Mouse (Mus musculus) urinary bladder, adult 18-20 months (tissue): ENCODE results near the gene Decr2.
"Not testable (repeated sequence)": the region's sequence is repeated elsewhere in the genome, so short reads cannot be mapped to it uniquely, and the experiment has no call there.

Experiments used
- DNase-seq, 2 experiments: peaks; one replicate each; pipeline ENCODE4 v3.0.0; 2022; ENCODE audit warnings: low spot score in 2 of 2, mixed read lengths in 2 of 2

Gene Decr2

DNA sequence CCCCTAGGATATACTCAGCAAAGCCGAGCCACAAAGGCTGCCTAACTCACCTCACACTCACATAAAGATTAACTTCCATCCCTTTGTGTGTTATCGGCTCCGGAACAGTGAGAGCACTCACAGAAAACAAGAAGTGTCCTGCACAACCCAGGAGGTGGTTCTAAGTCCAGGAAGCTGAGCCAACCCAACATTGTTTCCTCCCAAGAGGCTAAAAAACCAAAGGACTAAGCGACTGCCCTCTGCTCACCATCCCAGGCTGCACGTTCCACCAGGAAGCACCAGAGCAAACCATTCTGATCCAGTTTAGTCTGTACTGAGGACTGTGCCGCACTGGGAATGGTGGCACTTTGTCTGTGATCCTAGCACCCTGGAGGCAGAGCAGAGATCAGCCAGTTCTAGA lies 25.2 kb downstream of the Decr2 start:
- DNase-seq: no peak

DNA sequence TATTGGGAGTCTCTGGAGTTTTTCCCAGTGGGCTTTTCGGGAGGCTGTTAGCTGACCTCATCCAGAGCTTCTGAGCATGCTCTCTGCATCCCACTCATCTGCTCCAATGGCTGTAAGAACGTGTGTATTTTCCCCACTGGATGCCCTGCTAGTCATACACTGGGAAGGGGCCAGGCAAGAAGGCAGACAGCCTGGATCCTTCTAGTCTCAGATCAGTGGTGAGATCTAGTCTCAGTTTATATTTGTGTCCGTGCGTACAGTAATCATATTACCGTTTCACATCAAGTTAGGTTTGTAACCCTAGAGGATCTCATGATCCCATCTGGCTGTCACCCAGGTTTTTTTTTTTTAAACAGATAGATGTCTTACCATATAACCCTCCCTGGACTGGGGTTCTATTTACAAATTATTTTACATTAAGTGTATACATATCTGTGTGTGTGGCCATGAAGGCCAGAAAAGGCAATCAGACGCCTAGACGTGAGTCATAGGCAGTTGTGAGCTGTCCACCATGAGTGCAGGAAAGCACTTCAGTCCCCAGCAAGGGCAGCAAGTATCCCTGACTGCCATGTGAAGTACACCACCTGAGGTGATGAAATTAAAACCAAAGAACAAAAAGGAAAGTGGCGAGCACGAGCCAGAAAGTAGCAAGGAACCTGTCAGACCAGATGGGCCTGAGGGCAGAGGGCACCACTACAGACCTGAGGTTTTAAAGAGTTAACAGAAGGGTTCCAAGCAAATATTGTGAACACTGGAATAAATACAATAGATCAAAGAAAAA lies 32.2 kb downstream of the Decr2 start:
- DNase-seq: no peak

DNA sequence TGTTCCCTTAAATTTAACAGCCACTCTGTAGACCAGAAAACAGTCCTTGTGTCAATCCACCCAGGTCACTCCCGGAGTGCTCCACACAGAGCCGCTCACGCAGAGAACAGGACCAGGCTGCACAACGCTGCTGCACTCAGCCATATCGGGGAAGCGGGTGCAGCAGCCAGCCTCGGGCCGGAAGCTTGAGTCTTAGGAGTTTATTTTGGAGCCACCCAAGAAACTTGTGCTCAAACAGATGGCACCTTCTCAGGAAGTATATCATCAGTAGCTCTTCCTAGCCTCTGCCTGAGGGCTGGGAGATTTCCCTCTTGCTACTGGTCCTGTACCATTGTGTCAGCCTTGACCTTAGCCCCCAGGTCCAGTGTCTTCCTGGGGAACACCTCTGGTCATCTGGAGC lies 32.9 kb downstream of the Decr2 start:
- no peak for DNase-seq

DNA sequence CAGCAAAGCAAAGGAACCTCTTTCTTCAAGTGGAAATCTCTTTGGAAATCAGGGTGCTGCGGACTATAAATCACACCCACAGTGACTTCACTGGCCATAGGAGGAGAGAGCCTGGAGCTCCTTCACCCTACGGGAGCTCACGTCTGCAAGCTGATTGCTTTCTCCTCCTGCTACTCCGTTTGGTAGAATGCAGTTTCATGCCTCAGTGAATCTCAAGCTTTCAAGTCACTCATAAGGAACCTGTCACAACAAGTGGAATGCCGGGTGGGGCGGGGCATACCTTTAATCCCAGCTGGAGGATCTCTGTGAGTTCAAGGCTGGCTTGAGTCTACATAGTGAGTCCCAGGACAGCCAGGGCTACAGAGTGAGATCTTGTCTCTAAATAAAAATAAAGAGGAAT lies 35.0 kb downstream of the Decr2 start:
- no peak for DNase-seq

DNA sequence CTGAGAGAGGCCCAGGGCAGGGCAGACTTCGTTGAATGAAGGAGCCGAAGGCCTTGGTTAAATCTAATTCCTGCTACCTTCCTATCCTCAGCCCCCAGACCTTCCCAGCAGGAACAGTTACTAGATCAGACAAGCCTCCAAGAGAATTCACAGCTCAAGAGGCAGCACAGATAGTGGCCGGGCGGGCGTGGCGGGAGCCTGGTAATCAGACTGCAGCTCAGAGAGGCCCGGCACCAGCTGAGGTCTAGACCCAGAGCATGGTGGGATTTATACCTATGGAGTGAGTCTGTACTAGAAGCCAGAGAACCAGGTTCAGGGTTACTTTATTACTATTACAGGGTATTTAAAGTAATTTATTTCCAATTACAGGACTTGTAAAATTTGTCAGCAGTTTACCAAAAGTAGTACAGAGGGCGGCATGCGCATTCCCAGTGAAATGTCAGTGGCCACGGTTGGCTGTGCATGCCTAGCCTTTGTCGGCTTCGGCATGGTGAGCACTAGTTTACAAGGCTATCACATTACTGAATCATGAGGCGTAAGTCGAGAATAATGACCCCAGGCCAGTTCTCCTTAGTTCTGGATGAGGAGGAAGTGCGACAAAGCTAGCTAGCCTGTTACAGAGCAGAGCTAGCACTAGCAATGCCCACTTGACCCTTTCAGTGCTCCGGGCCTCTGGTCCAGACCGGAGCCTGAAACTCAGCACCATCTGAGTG lies 35.8 kb downstream of the Decr2 start:
- DNase-seq: no peak

DNA sequence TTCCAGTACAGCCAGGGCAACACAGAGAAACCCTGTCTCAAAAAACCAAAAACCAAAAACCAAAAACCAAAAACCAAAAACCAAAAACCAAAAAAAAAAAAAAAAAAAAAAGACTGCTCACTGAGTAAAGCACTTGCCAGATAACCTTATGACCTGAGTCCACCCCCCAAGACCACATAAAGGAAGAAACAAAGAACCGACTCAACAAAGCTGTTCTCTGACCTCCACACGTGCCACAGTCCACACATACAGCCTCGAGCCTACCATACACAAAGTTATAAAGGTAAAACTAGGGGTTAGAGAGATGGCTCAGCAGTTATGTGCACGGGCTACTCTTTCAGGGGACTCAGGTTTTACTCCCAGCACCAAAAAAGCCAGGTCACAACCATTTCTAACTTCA lies 37.4 kb downstream of the Decr2 start:
- no peak for DNase-seq

DNA sequence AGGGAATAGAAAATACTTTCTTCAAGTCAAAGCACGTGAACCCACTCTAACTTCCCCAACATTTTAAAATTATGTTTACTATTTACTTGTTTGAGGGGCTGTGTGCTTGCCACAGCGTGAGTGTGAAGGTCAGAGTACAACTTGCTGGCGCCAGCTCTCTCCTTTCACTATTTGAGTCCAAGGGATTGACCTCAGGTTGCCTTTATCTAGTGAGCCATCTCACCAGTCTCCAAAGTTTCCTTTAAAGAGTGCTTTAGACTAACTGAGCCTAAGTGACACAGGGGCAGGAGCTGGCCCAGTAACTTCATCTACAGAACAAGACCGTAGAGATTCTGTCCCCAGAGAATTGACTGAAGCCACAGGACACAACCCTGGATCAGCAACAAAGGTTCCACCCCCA lies 38.1 kb downstream of the Decr2 start:
- DNase-seq: no peak

DNA sequence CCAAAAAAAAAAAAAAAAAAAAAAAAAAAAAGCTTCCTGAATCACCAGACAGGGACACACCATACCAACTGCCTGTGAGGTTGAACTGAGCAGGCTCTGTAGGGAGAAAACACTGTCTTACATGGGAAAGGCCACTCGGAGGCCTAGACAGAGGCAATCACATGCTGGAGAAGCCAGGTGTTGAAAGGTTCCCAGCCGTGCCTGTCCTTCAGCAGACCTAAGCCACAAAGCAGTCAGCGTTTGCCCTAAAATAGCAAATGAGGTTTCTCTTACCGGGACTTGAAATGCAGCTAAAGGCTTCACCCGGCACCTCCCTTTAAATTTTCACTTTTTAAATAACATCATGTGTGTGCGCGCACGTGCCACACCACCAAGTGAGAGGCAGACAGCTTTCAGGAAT lies 42.0 kb downstream of the Decr2 start:
- no peak for DNase-seq

DNA sequence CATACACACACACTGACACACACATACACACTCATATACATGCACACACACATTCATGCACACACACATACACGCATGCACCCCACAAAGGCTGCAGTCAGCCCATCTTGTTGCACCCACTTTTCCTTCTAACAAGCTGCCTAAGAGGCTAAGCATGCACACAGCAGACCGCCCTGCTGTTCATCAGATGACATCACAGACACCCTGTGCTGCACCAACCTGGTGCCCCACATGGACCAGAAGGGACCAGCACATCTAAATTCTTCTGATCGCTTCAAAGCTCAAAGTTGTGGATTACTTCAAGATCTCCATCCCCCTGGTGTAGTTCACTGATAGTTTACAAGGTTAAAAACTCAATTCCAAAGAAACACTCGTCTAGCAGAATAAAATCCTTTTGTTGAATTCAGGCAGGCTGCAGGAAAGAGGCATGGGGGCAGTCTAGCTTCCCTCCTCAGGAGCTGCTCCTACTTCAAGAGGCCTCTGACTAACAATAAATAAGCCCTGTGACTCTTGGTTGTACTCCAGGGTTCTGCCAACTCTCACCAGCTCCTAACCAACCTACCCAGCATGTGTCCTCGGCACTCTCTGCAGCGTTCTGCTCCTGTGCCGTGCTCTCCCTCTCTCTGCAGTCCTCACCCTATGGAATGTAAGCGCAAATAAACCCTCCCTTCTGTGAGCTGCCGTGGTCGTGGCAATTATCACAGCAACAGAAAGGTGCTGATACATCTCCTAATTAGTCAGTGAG lies 43.7 kb downstream of the Decr2 start:
- no peak for DNase-seq

DNA sequence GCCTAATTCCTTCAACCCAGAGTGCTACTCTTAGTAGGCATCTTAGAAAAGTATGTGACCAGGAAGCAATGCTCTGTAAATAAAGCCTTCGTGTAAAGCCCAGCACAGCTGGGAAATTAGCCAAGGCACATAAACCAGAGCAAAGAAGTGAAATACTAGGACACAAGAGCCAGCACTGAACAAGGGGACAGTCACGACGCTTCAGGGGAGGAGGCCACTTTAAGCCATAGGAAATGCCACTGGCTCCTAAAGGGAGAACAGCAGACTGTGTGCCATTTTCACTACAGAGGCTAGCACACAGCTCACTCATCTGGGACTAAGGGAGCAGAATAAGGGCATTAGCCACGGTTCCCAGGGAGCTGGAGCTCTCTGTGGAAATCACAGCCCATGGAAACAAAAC lies 44.9 kb downstream of the Decr2 start:
- DNase-seq: no peak

DNA sequence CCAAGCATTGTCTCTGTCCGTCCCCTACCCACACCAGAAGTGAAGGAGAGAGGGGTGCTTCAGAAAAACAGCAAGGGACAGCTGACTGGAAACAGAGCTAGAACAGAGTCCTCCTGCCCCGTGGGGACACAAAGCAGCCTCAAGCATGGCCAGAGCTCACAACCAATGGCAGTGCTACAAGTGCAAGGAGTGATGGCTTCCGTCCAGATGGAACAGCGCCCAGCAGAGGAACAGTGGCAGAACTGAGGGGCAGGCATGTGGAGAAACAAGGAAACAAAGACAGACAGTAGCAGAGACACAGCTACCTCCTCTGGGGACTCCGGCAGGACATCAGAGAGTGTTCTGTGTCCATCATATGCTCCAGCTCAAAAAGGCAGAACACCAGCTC lies 46.9 kb downstream of the Decr2 start:
- no peak for DNase-seq

DNA sequence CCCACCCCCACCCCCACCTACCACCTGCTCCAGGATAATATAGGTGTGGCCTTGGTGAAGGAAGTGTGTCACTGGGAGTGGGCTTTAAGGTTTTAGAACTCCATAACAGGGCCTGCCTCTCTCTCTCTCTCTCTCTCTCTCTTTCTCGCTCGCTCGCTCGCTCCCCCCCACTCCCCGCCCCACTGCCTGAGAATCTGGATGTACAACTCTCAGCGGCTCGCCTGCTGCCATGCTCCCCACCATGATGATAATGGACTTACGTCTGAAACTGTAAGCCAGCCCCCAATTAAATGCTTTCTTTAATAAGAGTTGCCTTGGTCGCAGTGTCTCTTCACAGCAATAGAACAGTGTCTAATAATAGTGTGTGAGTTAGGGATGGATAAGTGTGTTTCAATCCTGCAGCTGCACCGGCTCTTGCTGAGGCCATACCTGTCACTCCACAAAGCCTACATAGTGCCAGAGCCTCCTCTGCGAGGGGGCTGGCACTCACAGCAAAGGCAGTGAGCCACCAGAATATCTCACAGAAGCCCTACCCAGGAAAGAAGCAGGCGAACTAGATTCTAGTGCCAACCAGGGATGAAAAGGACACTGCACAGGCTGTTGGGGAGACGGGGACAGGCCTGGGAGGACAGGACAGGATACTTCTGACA lies 47.4 kb downstream of the Decr2 start:
- DNase-seq: no peak

DNA sequence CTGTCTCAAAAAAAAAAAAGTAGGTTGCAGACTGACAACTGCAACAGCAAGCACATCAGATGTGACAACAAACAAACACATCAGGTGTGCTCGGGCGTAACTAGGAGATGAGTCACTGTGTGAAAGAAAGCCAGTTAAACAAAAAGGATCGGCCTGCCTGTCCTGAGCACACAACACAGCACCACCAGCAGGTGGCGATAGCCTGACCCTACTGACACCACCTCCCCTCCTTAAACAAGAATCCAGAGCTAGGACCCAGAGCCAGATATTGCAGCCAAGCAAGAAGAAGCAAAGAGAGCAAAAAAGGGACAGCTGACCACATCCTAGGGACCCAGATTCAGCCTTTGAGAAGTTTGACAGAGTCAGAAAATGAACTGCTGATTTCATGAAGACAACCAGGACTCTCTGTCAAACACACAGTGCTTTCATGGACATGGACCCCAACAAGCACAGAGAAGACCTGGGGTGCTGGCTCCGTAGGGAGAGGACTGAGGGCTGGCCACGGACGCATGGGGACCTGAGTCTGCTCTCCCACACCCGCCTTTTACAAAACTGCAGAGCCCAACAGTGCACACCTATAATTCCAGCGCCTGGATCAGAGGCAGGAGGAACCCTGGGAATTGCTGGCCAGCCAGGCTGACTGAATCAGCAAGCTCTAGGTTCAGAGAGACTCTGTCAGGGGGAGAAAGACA lies 48.9 kb downstream of the Decr2 start:
- DNase-seq: peak; percentile 6 to 21

DNA sequence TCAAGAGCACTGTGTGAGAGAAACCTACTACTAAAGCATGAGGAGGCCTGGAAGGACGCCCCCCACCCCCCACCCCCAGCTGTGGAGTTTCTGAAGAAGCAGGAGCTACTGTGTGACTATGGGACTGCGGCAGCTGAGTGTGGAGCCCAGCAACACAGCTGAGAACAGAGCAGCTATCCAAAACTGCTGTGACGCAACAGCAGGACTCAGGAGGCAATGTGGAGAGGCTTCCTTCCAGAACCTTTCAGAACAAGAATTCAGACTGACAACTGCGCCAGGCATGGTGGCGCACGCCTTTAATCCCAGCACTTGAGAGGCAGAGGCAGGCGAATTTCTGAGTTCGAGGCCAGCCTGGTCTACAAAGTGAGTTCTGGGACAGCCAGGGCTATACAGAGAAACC lies 49.4 kb downstream of the Decr2 start:
- not testable (repeated sequence) for DNase-seq

DNA sequence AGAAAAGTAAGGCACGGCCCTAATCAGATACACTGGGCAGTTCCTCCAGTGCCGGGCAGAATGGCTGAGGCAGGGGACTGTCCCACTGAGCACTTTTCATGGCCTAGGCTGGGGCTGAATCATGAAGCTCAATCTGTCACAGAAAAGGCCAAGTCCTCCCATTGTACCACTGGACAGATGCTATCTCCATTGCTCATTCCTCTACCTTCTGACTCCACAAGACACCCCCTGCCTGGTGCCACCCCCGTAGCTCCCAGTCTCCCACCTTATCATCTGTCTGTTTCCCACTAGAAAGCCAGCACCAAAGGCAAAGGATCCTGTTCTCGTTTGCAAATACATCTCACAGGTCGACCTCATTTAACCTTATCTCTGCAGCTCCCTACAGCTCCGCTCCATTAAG lies 58.1 kb downstream of the Decr2 start:
- DNase-seq: no peak

DNA sequence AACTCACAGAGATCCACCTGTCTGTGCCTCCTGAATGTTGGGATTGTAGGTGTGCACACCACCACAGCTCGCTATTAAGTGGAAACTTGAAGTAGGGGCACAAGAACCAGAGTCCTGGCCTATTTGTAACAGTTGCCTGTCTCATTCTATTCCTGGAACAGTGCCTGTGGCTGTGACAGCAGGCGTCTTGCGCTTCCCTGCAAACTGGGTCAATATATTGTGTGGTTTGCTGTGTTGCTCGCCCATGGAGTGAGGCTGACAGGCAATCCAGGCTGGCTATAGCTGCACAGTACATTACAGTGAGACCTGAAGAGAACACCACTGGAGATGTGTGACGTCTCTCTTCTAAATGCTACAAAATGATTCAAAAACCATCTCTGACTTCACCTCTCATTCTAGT lies 58.6 kb downstream of the Decr2 start:
- DNase-seq: no peak
